Mouse (Mus musculus): ENCODE measurements at regions not wholly inside any gene's neighbourhood (a gene's known extent, or its start where the extent isn't known, plus 50 kb on each side); places are given as distances from the start of the nearest gene placed in this dataset.
"Not testable (repeated sequence)": the region's sequence is repeated elsewhere in the genome, so short reads cannot be mapped to it uniquely, and the experiment has no call there.

- ATAC-seq (replicated peaks; ENCODE audit: insufficient number of reproducible peaks, low FRiP score, low TSS enrichment, poor library complexity, severe bottlenecking): no peak
These were observed 223.6 kb upstream of the Egfl6 start for GRCm38 (mm10) chrX:166809165-166809564.

- ATAC-seq (replicated peaks; ENCODE audit: insufficient number of reproducible peaks, low FRiP score, low TSS enrichment, poor library complexity, severe bottlenecking): no peak
These were observed 222.7 kb upstream of the Egfl6 start for GRCm38 (mm10) chrX:166808207-166808606.

- ATAC-seq (replicated peaks; ENCODE audit: insufficient number of reproducible peaks, low FRiP score, low TSS enrichment, poor library complexity, severe bottlenecking): no peak
These were observed 220.4 kb upstream of the Egfl6 start for GRCm38 (mm10) chrX:166805957-166806356.

GRCm38 (mm10) chrX:166805480-166805879, 220.0 kb upstream of the Egfl6 start:
- no peak for ATAC-seq (replicated peaks; ENCODE audit: insufficient number of reproducible peaks, low FRiP score, low TSS enrichment, poor library complexity, severe bottlenecking)

- no peak for ATAC-seq (replicated peaks; ENCODE audit: insufficient number of reproducible peaks, low FRiP score, low TSS enrichment, poor library complexity, severe bottlenecking)
These were observed 217.7 kb upstream of the Egfl6 start for GRCm38 (mm10) chrX:166803246-166803645.

- no peak for ATAC-seq (replicated peaks; ENCODE audit: insufficient number of reproducible peaks, low FRiP score, low TSS enrichment, poor library complexity, severe bottlenecking)
These were observed 215.5 kb upstream of the Egfl6 start for GRCm38 (mm10) chrX:166801017-166801416.

GRCm38 (mm10) chrX:166795651-166796050, 210.1 kb upstream of the Egfl6 start:
- no peak for ATAC-seq (replicated peaks; ENCODE audit: insufficient number of reproducible peaks, low FRiP score, low TSS enrichment, poor library complexity, severe bottlenecking)

- no peak for ATAC-seq (replicated peaks; ENCODE audit: insufficient number of reproducible peaks, low FRiP score, low TSS enrichment, poor library complexity, severe bottlenecking)
These were observed 203.5 kb upstream of the Egfl6 start for GRCm38 (mm10) chrX:166789031-166789430.

- ATAC-seq (replicated peaks; ENCODE audit: insufficient number of reproducible peaks, low FRiP score, low TSS enrichment, poor library complexity, severe bottlenecking): not testable (repeated sequence)
These were observed 201.6 kb upstream of the Egfl6 start for GRCm38 (mm10) chrX:166787137-166787536.

GRCm38 (mm10) chrX:166785615-166786014, 200.1 kb upstream of the Egfl6 start:
- ATAC-seq (replicated peaks; ENCODE audit: insufficient number of reproducible peaks, low FRiP score, low TSS enrichment, poor library complexity, severe bottlenecking): no peak

GRCm38 (mm10) chrX:166783377-166783776, 197.9 kb upstream of the Egfl6 start:
- no peak for ATAC-seq (replicated peaks; ENCODE audit: insufficient number of reproducible peaks, low FRiP score, low TSS enrichment, poor library complexity, severe bottlenecking)

- no peak for ATAC-seq (replicated peaks; ENCODE audit: insufficient number of reproducible peaks, low FRiP score, low TSS enrichment, poor library complexity, severe bottlenecking)
These were observed 194.0 kb upstream of the Egfl6 start for GRCm38 (mm10) chrX:166779334-166780092.

GRCm38 (mm10) chrX:166773408-166773854, 187.9 kb upstream of the Egfl6 start:
- ATAC-seq (replicated peaks; ENCODE audit: insufficient number of reproducible peaks, low FRiP score, low TSS enrichment, poor library complexity, severe bottlenecking): no peak

GRCm38 (mm10) chrX:166766991-166767390, 181.5 kb upstream of the Egfl6 start:
- ATAC-seq (replicated peaks; ENCODE audit: insufficient number of reproducible peaks, low FRiP score, low TSS enrichment, poor library complexity, severe bottlenecking): no peak

GRCm38 (mm10) chrX:166765647-166766046, 180.1 kb upstream of the Egfl6 start:
- ATAC-seq (replicated peaks; ENCODE audit: insufficient number of reproducible peaks, low FRiP score, low TSS enrichment, poor library complexity, severe bottlenecking): no peak

- no peak for ATAC-seq (replicated peaks; ENCODE audit: insufficient number of reproducible peaks, low FRiP score, low TSS enrichment, poor library complexity, severe bottlenecking)
These were observed 176.6 kb upstream of the Egfl6 start for GRCm38 (mm10) chrX:166762098-166762497.

GRCm38 (mm10) chrX:166757152-166757551, 171.6 kb upstream of the Egfl6 start:
- ATAC-seq (replicated peaks; ENCODE audit: insufficient number of reproducible peaks, low FRiP score, low TSS enrichment, poor library complexity, severe bottlenecking): peak; percentile 31; the same call in 1 of the 2 replicates

- no peak for ATAC-seq (replicated peaks; ENCODE audit: insufficient number of reproducible peaks, low FRiP score, low TSS enrichment, poor library complexity, severe bottlenecking)
These were observed 169.6 kb upstream of the Egfl6 start for GRCm38 (mm10) chrX:166754967-166755654.

- ATAC-seq (replicated peaks; ENCODE audit: insufficient number of reproducible peaks, low FRiP score, low TSS enrichment, poor library complexity, severe bottlenecking): no peak
These were observed 163.6 kb upstream of the Egfl6 start for GRCm38 (mm10) chrX:166749055-166749679.

- no peak for ATAC-seq (replicated peaks; ENCODE audit: insufficient number of reproducible peaks, low FRiP score, low TSS enrichment, poor library complexity, severe bottlenecking)
These were observed 145.8 kb upstream of the Egfl6 start for GRCm38 (mm10) chrX:166731354-166731753.
